Mouse (Mus musculus): ENCODE data around the gene Hspb1. TPM values are rescaled to one million over a fixed set of nuclear protein-coding genes. Genes with fewer than 3 reads are reported as not detected.

Gene Hspb1
- 1.7 and 1.9 TPM in 2 replicates for polyA plus RNA-seq (2012; rRNA removed)
- 1.7 and 1.8 TPM in 2 replicates for polyA plus RNA-seq (2014; fragmentation: Nextera tagmentation; extraction: Ambion mirVana)

DNA sequence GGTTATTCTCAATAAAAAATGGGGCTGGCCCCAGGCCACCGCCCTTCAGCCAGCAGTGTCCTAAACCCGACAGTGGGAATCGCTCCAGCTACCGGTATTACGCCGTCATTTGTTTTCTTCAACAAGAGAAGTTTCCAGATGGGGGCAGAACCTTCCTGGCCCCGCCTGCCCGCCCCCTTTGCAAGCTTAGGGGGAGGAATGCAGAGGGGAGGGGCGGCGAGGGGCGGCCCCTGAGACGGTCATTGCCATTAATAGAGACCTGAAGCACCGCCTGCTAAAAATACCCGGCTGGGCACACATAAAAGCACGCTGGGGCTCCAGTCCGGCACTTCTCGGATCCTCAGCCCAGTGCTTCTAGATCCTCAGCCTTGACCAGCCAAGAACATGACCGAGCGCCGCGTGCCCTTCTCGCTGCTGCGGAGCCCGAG, at the start of gene Hspb1:
Gene Hspb1, plus strand, starts transcription at position 245 of the 428 bp plus-strand sequence.
- peaks cover 29% of the 10 kb centered on the region for H3K27me3 ChIP-seq (ENCODE audit: control insufficient read depth, insufficient read depth, low read length)
- TF ChIP-seq EP300 (IDR thresholded peaks at IDR 0.05; ENCODE audit: low read depth), result no peak
- no peak for TF ChIP-seq CTCF (IDR thresholded peaks at IDR 0.05; ENCODE audit: low read depth)
- DNase-seq (ENCODE audit: low read depth in 3 of 3, low spot score in 3 of 3) (no peak), ATAC-seq (ENCODE audit: insufficient read depth) (no peak)
- no peaks in the 10 kb centered on the region for H3K4me1 ChIP-seq (replicated peaks; ENCODE audit: control insufficient read depth in 2 of 2, insufficient read depth in 2 of 2, low read length in 1 of 2)
- 1% methylated on average over 24 of the region's 24 CpGs for WGBS (ENCODE audit: insufficient replicate concordance)
- H3K4me3 ChIP-seq (ENCODE audit: insufficient read depth in 1 of 2, low read depth in 2 of 2, low read length in 2 of 2), result peak within 1 kb of the TSS in 1 of 2 experiments; percentile 16; a peak in 1 of 4 replicates
- no peaks in the 10 kb centered on the region for H3K9me3 ChIP-seq (ENCODE audit: control insufficient read depth, low read length)
- no peak within 1 kb of the TSS for H3K27ac ChIP-seq
- no peaks in the 10 kb centered on the region for H3K36me3 ChIP-seq (replicated peaks; ENCODE audit: control insufficient read depth, insufficient read depth, low read depth)
- peak within 1 kb of the TSS; percentile 43 for H3K4me2 ChIP-seq (ENCODE audit: low read depth)
- no peak within 1 kb of the TSS for H3K9ac ChIP-seq (replicated peaks)

DNA sequence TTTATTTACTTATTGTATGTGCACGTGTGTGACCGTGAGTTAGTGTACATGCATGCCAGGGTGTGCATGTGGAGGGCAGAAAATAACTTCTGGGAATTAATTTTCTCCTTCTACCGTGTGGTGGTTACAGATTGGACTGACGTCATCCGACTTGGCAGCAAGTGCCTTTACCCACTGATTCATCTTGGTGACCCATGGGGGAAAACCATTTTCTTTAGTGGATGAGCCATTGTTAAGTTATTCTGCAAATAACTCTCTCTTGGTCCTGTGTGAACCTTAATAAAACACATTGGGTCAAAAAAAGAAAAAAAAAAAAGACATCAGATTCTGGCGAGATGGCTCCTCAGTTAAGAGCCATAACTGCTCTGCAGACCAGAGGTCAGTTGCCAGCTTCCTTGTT, 46.1 kb upstream of the Hspb1 start:
- DNase-seq (ENCODE audit: low read depth in 3 of 3, low spot score in 3 of 3) (no peak), ATAC-seq (ENCODE audit: insufficient read depth) (no peak)
- no peaks in the 10 kb centered on the region for H3K4me1 ChIP-seq (replicated peaks; ENCODE audit: control insufficient read depth in 2 of 2, insufficient read depth in 2 of 2, low read length in 1 of 2)
- H3K4me2 ChIP-seq (ENCODE audit: low read depth), result no peak overlapping the region
- H3K27ac ChIP-seq, result no peak overlapping the region
- TF ChIP-seq EP300 (IDR thresholded peaks at IDR 0.05; ENCODE audit: low read depth) (no peak), CTCF (IDR thresholded peaks at IDR 0.05; ENCODE audit: low read depth) (no peak)
- 50% methylated on average over 6 of the region's 6 CpGs for WGBS (ENCODE audit: insufficient replicate concordance)
- H3K4me3 ChIP-seq (ENCODE audit: insufficient read depth in 1 of 2, low read depth in 2 of 2, low read length in 2 of 2), result no peak overlapping the region
- no peaks in the 10 kb centered on the region for H3K36me3 ChIP-seq (replicated peaks; ENCODE audit: control insufficient read depth, insufficient read depth, low read depth)
- H3K27me3 ChIP-seq (ENCODE audit: control insufficient read depth, insufficient read depth, low read length), result no peaks in the 10 kb centered on the region
- no peaks in the 10 kb centered on the region for H3K9me3 ChIP-seq (ENCODE audit: control insufficient read depth, low read length)
- no peak overlapping the region for H3K9ac ChIP-seq (replicated peaks)

DNA sequence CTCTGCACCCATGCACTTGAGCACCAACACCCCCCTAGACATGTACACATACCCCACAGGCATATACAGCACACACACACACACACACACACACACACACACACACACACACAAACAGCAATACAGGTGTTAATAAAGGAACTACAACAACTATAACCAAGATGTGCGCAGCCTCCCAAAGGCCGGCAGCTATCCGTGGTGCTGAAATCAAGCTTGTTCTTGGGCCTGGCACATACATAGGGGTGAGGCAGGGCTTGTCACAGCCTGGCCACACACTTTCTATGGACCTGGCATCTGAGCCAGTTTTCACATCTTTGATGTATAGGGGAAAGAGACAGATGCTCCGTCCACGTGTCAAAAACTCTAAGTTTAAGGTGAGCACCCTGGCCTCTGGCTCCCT, 44.3 kb upstream of the Hspb1 start:
- Histone ChIP-seq H3K36me3 (replicated peaks; ENCODE audit: control insufficient read depth, insufficient read depth, low read depth) (no peaks in the 10 kb centered on the region), H3K9ac (replicated peaks) (no peak overlapping the region), H3K27me3 (ENCODE audit: control insufficient read depth, insufficient read depth, low read length) (no peaks in the 10 kb centered on the region), H3K9me3 (ENCODE audit: control insufficient read depth, low read length) (no peaks in the 10 kb centered on the region), H3K4me1 (replicated peaks; ENCODE audit: control insufficient read depth in 2 of 2, insufficient read depth in 2 of 2, low read length in 1 of 2) (no peaks in the 10 kb centered on the region), H3K4me3 (ENCODE audit: insufficient read depth in 1 of 2, low read depth in 2 of 2, low read length in 2 of 2) (no peak overlapping the region), H3K27ac (no peak overlapping the region), H3K4me2 (ENCODE audit: low read depth) (no peak overlapping the region)
- 20% methylated on average over 5 of the region's 5 CpGs for whole genome bisulfite sequencing (ENCODE audit: insufficient replicate concordance)
- ATAC-seq (ENCODE audit: insufficient read depth) (no peak), DNase-seq (ENCODE audit: low read depth in 3 of 3, low spot score in 3 of 3) (peak in 2 of 3 experiments; percentile 10 to 22)
- TF ChIP-seq EP300 (IDR thresholded peaks at IDR 0.05; ENCODE audit: low read depth) (no peak), CTCF (IDR thresholded peaks at IDR 0.05; ENCODE audit: low read depth) (no peak)

DNA sequence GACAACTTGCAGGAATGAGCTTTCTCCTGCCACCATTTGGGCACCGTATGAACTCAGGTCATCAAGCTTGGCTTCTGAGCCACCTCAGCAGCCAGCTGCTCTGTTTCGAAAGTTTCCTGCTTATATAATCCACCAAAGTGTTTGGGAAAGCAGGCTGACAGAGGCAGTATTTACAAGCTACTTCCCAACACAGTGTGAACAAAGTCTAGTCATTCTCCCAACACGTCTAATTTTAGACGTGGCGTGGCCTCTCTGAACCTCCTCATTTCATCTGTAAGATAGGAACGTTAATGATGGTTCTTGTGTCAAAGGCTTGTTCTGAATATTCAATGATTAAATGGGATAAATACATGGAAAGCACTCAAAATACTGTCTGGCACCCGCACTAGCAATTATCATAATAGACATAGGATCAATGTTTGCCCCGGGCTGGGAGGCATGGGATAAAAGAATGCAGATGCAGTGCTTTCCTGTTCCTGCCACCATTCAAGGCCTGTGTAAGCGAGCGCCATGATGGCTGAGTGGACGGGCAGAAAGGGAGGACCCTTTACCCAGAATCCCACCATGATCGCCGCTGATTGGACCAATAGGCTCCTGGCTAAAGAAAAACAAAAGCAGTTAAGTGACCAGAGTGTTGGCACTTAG, 41.9 kb upstream of the Hspb1 start:
- no peak overlapping the region for H3K4me2 ChIP-seq (ENCODE audit: low read depth)
- H3K4me1 ChIP-seq (replicated peaks; ENCODE audit: control insufficient read depth in 2 of 2, insufficient read depth in 2 of 2, low read length in 1 of 2), result no peaks in the 10 kb centered on the region
- no peak for DNase-seq (ENCODE audit: low read depth in 3 of 3, low spot score in 3 of 3)
- H3K9ac ChIP-seq (replicated peaks), result no peak overlapping the region
- ATAC-seq (ENCODE audit: insufficient read depth), result no peak
- H3K4me3 ChIP-seq (ENCODE audit: insufficient read depth in 1 of 2, low read depth in 2 of 2, low read length in 2 of 2), result no peak overlapping the region
- no peaks in the 10 kb centered on the region for H3K9me3 ChIP-seq (ENCODE audit: control insufficient read depth, low read length)
- peaks cover 10% of the 10 kb centered on the region for H3K27me3 ChIP-seq (ENCODE audit: control insufficient read depth, insufficient read depth, low read length)
- 62% methylated on average over 13 of the region's 13 CpGs for WGBS (ENCODE audit: insufficient replicate concordance)
- no peaks in the 10 kb centered on the region for H3K36me3 ChIP-seq (replicated peaks; ENCODE audit: control insufficient read depth, insufficient read depth, low read depth)
- H3K27ac ChIP-seq, result no peak overlapping the region
- TF ChIP-seq CTCF (IDR thresholded peaks at IDR 0.05; ENCODE audit: low read depth), result no peak
- TF ChIP-seq EP300 (IDR thresholded peaks at IDR 0.05; ENCODE audit: low read depth), result no peak

DNA sequence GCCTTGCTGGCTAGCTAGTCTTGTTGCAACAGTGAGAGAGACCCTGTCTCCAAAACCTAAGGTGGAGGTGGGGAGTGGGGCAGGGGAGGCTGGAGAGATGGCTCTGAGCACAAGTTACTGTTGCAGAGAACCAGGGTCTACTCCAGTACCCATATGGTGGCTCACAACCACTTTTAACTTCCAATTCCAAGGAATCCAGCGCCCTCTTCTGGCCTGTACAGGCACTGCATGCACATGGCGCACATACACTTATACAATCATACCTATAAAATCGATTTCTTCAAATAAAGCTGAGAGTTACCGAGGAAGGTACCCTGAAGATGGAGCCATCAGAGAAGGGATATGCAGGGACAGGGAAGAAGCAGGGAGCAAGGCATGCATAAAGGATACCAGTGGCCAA, 40.3 kb upstream of the Hspb1 start:
- peak; percentile 33 for TF ChIP-seq CTCF (IDR thresholded peaks at IDR 0.05; ENCODE audit: low read depth)
- TF ChIP-seq EP300 (IDR thresholded peaks at IDR 0.05; ENCODE audit: low read depth), result no peak
- Histone ChIP-seq H3K27ac (no peak overlapping the region), H3K4me1 (replicated peaks; ENCODE audit: control insufficient read depth in 2 of 2, insufficient read depth in 2 of 2, low read length in 1 of 2) (no peaks in the 10 kb centered on the region), H3K27me3 (ENCODE audit: control insufficient read depth, insufficient read depth, low read length) (peaks cover 24% of the 10 kb centered on the region), H3K4me3 (ENCODE audit: insufficient read depth in 1 of 2, low read depth in 2 of 2, low read length in 2 of 2) (no peak overlapping the region), H3K9me3 (ENCODE audit: control insufficient read depth, low read length) (no peaks in the 10 kb centered on the region), H3K36me3 (replicated peaks; ENCODE audit: control insufficient read depth, insufficient read depth, low read depth) (no peaks in the 10 kb centered on the region), H3K9ac (replicated peaks) (no peak overlapping the region), H3K4me2 (ENCODE audit: low read depth) (no peak overlapping the region)
- no peak for ATAC-seq (ENCODE audit: insufficient read depth)
- WGBS (ENCODE audit: insufficient replicate concordance), result 54% methylated on average over 4 of the region's 4 CpGs
- DNase-seq (ENCODE audit: low read depth in 3 of 3, low spot score in 3 of 3), result no peak

Measured in liver, embryonic 14.5 days (tissue).